Mouse (Mus musculus) kidney, postnatal 25 days (tissue): ENCODE results near the gene Agap1.

Experiments used
- DNase-seq, 2 experiments: peaks; one replicate each; pipeline ENCODE4 v3.0.0; 2021; ENCODE audit warnings: mixed read lengths in 2 of 2

The Agap1 gene

GRCm38 (mm10) chr1:89454196-89455123, at the start of gene Agap1:
TSS of gene Agap1 (plus strand) at chr1:89454806.
- DNase-seq, result peak; percentile 96 to 97

DNA sequence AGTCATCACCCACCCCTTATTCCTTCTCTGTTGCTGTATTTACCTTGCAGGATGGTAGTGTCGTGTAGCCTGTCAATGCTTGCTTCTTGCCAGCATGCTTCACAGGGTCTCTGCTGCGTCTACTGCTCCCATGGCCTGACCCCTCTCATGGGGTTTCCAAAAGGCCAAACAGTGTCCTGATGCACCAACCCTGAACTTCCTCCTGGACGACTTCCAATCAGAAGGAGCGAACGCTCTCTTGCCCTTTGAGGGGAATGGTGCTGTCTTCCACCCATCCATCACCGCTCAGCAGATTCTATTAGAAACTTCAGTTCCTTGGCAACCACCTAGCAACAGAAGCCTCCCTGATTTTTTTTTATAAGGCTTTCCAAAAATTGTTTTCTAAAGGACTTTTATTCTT, 48.6 kb upstream of the Agap1 start:
- DNase-seq, result peak; percentile 40 to 59

DNA sequence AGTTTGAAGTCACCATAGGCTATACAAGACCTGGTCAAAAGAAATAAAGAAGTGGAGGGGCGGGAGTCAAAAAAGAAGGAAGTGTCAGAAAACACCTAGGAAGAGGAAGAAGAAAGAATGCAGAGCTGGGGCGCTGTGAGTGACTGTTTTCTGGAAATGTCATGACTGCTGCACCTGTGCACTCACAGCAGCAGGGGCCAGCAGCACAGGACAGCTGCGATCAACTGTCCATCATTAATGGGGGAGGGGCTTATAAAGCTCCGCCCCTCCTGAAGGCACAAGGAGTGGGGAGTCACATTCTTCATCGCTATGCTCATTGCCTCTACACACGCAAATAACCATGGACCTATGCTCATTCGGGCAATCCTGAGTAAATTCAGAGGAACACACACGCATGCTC, 46.6 kb upstream of the Agap1 start:
- no peak for DNase-seq

DNA sequence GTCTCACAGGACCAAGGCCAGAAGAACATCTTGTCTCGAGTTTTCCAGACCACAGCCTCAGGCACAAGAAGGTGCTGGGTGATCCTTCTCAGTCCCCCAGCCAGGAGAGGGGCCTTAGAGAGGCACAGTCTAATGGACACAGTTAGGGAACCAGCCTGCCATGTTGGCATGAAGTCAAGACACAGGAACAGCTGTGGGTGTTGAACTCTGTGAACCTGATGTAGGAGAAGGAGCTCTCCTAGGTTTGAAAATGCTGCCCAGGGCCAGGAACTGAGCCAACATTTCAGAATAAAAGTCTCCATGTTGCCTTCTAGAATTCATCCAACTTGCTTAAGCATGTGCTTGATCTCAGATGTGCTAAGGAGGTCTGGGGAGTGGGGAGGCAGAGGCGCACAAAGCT, 41.5 kb upstream of the Agap1 start:
- peak; percentile 75 to 89 for DNase-seq

DNA sequence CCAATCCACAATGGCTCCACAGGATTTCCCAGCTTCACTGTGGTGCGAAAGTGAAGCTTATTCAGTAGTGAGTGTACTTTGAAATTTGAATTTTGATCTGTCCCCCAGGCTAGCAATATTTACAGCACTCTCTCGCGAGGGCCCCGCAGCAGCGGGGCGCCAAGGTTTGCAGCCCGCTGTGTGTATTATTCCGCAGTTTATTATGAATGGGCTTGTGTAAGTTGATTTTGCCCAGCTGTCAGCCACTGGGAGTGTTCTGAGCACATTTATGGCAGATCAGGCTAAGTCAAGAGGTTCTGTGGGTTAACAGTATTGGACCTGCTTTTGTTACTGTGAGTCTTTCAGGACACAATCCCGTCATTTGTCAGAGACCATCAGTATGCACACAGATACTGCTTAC, 40.0 kb upstream of the Agap1 start:
- DNase-seq, result no peak

DNA sequence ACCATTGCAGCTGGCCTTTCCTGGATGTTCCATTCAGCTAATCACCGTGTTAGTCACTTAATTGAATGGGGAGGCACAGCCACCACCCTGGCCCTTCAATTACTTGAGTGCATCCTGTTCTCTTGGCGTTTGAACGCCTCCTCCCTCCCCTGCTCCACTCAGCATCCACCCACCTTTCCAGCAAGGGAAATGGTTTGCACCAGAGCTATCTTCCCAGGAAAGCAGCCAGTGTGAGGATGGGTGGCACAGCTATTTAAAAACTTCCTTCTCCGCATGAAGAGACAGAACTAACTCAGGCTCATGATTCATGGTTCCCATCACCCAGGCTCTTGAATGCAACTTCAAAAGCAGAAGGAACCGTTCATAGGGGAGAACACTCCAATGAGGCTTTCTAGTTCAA, 37.7 kb upstream of the Agap1 start:
- no peak for DNase-seq

GRCm38 (mm10) chr1:89420642-89421041, 34.0 kb upstream of the Agap1 start:
- DNase-seq, result no peak

DNA sequence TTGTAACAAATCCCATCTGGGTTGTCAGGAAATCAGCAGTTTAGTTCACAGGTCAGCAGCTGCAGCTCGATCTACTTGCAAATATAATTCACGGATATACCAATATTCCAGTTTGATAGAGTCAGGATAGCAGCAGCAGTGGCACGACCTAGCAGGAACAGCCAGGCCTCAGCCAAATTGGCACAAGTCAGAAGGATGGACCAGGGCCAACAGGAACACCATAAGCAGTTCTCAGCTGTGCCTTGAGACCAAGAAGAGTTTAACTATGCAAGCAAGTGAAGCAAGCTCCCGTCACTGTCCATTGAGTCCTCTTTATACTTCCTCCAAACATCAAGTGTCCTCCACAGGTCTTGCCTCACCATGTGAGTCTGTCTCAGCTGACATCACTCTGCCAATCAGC, 33.2 kb upstream of the Agap1 start:
- peak; percentile 70 to 80 for DNase-seq

DNA sequence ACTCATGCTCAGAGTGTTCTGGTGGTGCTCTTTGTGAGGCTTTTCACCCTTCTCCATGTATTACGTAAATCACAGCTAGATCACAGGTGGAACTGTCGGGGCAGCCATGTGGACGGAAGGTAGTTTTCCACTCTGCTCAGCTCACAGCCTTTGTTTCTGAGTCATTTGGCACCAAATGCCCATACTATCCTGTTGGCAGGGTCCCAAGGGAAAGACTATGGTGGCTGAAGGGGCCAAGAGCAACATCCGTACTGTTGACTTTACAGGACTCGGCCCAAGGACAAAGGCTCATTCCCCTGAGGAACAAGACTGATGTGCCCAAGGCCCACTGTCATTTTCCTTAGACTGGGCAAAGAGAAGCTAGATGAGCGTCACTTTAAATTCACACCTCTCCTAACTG, 30.0 kb upstream of the Agap1 start:
- peak; percentile 54 to 70 for DNase-seq

GRCm38 (mm10) chr1:89426137-89426536, 28.5 kb upstream of the Agap1 start:
- DNase-seq, result no peak

DNA sequence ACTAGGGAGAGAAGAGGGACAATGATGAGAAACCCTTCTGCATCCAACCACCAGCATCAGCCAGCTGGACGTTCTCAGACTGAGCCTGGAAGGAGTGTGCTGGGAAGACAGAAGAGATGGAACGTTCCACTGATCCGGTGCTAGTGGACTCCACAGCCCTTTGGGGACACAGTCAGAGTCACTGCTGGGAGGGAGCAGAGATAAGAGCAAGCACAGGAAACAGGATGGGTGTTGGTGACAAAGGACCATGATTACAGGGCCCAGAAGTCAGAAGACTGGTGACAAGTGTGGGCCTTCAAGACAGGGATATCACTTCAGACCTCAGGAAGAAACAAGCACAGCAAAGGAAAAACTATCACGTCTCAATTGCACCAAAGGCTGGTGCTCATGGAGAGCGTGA, 25.9 kb upstream of the Agap1 start:
- no peak for DNase-seq

DNA sequence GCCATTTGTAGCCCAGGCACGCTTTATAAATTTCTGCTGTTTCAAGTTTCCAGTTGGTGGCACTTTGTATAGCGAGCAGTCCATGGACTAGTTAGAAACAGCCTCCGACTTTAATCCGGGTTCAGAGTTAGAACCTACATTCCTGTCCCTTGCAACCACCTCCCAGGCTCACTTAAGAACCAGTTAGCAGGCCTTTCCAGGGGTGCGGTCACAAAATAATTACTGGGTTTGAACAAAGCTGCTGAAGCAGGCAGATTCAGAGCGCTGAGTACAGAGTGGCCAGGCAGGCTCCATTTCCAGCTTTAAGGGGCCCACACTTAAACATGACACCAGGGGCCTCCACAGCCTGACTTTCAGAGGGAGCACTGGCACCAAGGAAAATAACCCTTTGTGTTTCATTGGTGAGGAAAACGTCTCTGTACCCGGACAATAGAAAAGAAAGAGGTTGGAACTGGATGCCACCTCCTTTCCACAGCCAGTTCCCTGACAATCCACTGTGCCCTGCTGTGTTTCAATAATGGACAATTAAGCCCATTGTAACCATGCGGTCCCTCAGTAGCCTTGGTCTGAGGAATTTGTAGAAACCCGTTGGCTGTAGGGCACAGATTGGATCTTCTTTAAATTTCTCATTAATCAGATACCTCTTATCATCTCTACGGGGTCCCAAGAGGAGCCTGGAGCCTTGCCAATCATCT, 24.5 kb upstream of the Agap1 start:
- DNase-seq, result no peak

- DNase-seq, result no peak
These were observed 15.3 kb upstream of the Agap1 start for GRCm38 (mm10) chr1:89439351-89439750.

DNA sequence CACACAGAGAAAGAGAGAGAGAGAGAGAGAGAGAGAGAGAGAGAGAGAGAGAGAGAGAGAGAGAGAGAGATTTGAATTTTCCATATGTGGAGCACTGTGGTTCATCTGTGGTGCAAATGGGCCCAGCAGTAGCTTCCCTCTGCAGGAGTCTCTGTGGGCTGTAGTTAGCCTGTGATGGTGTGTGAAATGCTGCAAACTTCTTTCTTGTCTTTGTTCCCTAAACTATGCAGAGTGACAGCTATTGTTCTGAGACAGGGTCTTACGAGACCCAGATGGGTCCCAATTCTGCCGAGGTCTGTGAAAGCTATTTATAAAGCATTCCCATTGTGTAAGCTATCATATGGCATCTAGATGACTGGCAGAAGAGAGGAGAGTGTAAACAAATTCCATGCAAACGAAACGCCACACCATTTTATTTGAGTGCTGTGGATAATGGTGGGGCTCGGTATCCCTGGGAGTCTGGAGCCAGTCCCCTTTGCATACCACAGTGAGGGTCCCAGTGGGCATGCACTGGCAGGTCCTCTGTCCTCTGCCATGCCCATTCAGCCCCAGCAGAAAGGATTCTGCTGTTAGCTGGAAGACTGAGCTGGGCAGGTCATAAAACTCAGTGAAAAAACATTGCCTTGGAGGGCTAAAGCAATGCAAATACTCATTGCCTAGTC, 13.2 kb upstream of the Agap1 start:
- no peak for DNase-seq

GRCm38 (mm10) chr1:89443512-89443911, 11.1 kb upstream of the Agap1 start:
- DNase-seq, result no peak

DNA sequence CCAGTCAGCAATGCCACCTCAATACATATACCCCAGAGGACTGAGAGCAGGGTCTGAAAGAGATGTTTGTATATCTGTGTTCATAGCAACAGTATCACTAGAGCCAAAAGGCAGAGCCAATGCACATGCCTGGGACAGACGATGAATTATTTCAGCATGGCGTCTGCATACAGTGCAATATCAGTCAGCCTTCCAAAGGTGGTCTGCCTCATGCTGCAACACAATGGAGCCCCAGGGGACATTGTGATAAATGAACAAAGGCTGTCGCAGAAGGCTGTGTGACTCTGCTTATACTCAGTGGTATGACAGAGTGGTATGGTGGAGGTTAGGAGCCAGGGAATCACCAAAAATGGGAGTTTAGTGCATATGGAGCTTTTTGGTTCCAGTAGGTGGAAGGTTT, 10.6 kb upstream of the Agap1 start:
- DNase-seq, result no peak

DNA sequence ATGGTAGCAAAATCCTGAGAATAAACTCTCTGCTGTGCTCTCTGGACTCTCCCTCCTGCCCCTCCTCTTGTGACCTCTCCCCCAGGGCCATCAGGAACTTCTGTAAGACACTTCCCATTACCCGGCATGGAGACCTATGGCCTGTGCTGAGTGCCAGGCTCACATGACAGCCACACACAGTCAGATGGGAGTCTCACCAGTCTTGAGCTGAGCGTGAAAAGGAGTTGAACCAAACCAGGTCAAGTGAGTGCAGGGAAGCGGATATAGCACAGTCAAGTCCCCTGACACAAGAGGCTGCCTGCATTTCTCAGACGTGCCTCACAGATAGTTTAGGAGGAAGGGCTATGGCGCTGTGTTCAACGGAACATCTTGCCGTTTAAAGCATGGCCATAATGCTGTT, 4.5 kb upstream of the Agap1 start:
- DNase-seq, result peak in 1 of 2 experiments; percentile 48

- no peak for DNase-seq
These were observed 2.5 kb upstream of the Agap1 start for GRCm38 (mm10) chr1:89452138-89452537.

- DNase-seq, result peak in 1 of 2 experiments; percentile 53
These were observed 940 bp upstream of the Agap1 start for GRCm38 (mm10) chr1:89453666-89454065.

GRCm38 (mm10) chr1:89455421-89456091, 950 bp downstream of the Agap1 start:
- peak; percentile 59 to 77 for DNase-seq

GRCm38 (mm10) chr1:89456456-89456855, 1.9 kb downstream of the Agap1 start:
- DNase-seq, result peak; percentile 83 to 90

- peak; percentile 54 to 77 for DNase-seq
These were observed 2.8 kb downstream of the Agap1 start for GRCm38 (mm10) chr1:89457126-89458031.
